14 mouse cellular contexts compared by ENCODE assay signal in the genomic region with DNA sequence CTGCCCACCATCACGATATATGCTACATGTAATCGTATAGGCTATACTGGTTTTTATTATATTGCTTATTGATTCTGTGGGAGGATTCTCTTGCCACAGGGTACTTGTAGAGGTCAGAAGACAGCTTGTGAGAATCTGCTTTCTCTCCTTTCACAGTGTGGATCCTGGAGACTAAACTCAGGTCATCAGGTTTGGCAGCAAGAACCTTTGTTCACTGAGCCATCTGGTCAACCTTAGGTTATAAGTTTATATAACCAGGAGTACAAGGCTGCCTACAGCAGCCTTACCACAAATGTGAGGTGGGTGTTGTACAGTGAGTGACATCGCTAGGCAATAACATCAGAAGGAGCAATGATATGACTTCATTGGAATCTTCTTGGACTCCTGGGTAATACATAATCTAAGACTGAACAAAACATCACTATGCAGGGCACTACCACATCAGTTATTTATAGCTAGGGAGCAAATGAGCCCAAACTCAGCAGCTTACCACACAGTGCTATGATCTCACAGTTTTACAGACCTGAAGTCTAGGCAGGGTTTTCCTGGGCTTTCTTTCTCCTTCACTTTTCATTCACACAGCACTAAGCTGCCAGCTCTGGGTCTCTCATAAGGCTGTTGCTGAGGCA.
"Had no signal": no experiment of that assay in that cellular context is flagged by ENCODE, and none has a peak within 500 bp of the region (broad histone marks: within the 10 kb centered on the region; RNA-seq: fewer than 3 reads in every experiment).

No protein-coding gene starts in this region.

- H3K4me3 ChIP-seq: liver, embryonic 15.5 days; midbrain, embryonic 15.5 days; neural tube, embryonic 12.5 days had no signal

- H3K27ac ChIP-seq: liver, embryonic 15.5 days; midbrain, embryonic 15.5 days; neural tube, embryonic 12.5 days had no signal

- H3K27me3 ChIP-seq: liver, embryonic 15.5 days; midbrain, embryonic 15.5 days; neural tube, embryonic 12.5 days had no signal

- ATAC-seq: lung, postnatal 0 days; midbrain, embryonic 15.5 days had no signal

- DNase-seq: kidney, postnatal 14 days; left cerebral cortex, postnatal 4 days; lung, adult 2 months; lung, postnatal 36 days; retina, postnatal 1 day; right cerebral cortex, postnatal 4 days; spleen, adult 18-20 months; thymus, adult 18-20 months; thymus, postnatal 14 days had no signal

- H3K9ac ChIP-seq: liver, embryonic 15.5 days; midbrain, embryonic 15.5 days; neural tube, embryonic 12.5 days had no signal

- H3K9me3 ChIP-seq: liver, embryonic 15.5 days; midbrain, embryonic 15.5 days; neural tube, embryonic 12.5 days had no signal

- H3K4me2 ChIP-seq: liver, embryonic 11.5 days; liver, embryonic 15.5 days; midbrain, embryonic 15.5 days; neural tube, embryonic 12.5 days had no signal

- H3K4me1 ChIP-seq: liver, embryonic 15.5 days had no signal

- H3K36me3 ChIP-seq: liver, embryonic 15.5 days; midbrain, embryonic 15.5 days; neural tube, embryonic 12.5 days had no signal
